Mouse (Mus musculus) embryonic facial prominence, embryonic 14.5 days (tissue): ENCODE results near the gene Gm49321. TPM values are rescaled to one million over a fixed set of nuclear protein-coding genes. Genes with fewer than 3 reads are reported as not detected.

Source experiments
- ATAC-seq: fragments of 200-750 bp; cut with Nextera tagmentation; 2 replicates; pipeline ENCODE4 v1.8.0; 2017; ENCODE audit warnings: low read depth, moderate number of reproducible peaks, moderate TSS enrichment
- DNase-seq: peaks from one replicate; pipeline ENCODE4 v3.0.0-alpha.2; 2015; ENCODE audit warnings: low spot score
- H3K27ac ChIP-seq: fragments of 300-500 bp; sonication (generic); replicated peaks from 2 replicates; pipeline ENCODE4 v1.5.1; 2014; ENCODE audit warnings: low read depth, mild to moderate bottlenecking, low read length, moderate library complexity
- H3K27me3 ChIP-seq: fragments of 300-500 bp; sonication (generic); replicated peaks from 2 replicates; pipeline ENCODE4 v1.6.1; 2014; ENCODE audit warnings: low read length; ENCODE audit not compliant: control insufficient read depth, insufficient read depth
- H3K36me3 ChIP-seq: fragments of 300-500 bp; sonication (generic); 2 replicates; pipeline ENCODE4 v1.6.1; 2014; ENCODE audit warnings: low read length, mixed read lengths; ENCODE audit not compliant: control insufficient read depth, insufficient read depth
- H3K4me1 ChIP-seq: fragments of 300-500 bp; sonication (generic); 2 replicates; pipeline ENCODE4 v1.6.1; 2014; ENCODE audit warnings: antibody characterized with exemption, low read length; ENCODE audit not compliant: control insufficient read depth, insufficient read depth
- H3K4me2 ChIP-seq: fragments of 300-500 bp; sonication (generic); 2 replicates; pipeline ENCODE4 v1.6.1; 2014; ENCODE audit warnings: low read depth, mild to moderate bottlenecking, low read length, moderate library complexity, mixed read lengths
- H3K4me3 ChIP-seq: fragments of 300-500 bp; sonication (generic); 2 replicates; pipeline ENCODE4 v1.5.1; 2014; ENCODE audit warnings: low read depth, mild to moderate bottlenecking, low read length
- H3K9ac ChIP-seq: fragments of 300-500 bp; sonication (generic); 2 replicates; pipeline ENCODE4 v1.6.1; 2014; ENCODE audit warnings: low read depth, mild to moderate bottlenecking, low read length, moderate library complexity, mixed read lengths
- H3K9me3 ChIP-seq: fragments of 300-500 bp; sonication (generic); 2 replicates; pipeline ENCODE4 v1.6.1; 2016; ENCODE audit warnings: low read length; ENCODE audit not compliant: control insufficient read depth
- WGBS: fragments of 180-500 bp; shearing (Covaris S2); extraction: QIAGEN DNeasy Blood & Tissue Kit; methylation state at CpG from one replicate; pipeline ENCODE4 v1.1.7; 2014; 5-methylcytosine and 5-hydroxymethylcytosine counted together
- polyA plus RNA-seq: library from polyadenylated mRNA; unstranded; fragments of >200 nt; fragmentation: Nextera tagmentation; extraction: Ambion mirVana; gene quantifications from 2 replicates; pipeline ENCODE4 v1.2.1, GENCODE M21; 2014

Gene Gm49321
- polyA plus RNA-seq, result 9.2 and 10.2 TPM in 2 replicates

DNA sequence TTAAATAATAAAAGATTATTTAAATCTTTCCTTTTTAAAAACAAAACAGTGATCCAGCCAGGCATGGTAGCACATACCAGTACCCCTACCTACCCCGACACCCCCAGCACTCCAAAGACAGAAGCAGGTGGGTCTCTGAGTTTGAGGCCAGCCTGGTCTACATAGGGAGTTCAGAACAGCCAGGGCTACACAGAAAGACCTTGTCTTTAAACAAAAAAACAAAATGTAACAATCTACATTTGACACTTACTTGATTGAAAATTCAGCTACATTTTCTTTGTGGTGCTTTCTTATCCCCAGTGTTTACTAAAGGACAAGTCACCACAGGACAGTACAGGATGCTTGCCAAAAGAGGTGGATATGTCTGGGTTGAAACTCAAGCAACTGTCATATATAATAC, at the start of gene Gm49321:
Gene Gm49321, plus strand, starts transcription at position 301 of the 400 bp plus-strand sequence.
- ATAC-seq, result no peak
- WGBS, result 95% methylated on average over 1 of the region's 1 CpGs
- Histone ChIP-seq H3K27me3 (no peaks in the 10 kb centered on the region), H3K9ac (no peak within 1 kb of the TSS), H3K27ac (no peak within 1 kb of the TSS), H3K4me1 (no peaks in the 10 kb centered on the region), H3K9me3 (no peaks in the 10 kb centered on the region), H3K36me3 (peaks cover 90% of the 10 kb centered on the region), H3K4me2 (no peak within 1 kb of the TSS), H3K4me3 (no peak within 1 kb of the TSS)
- no peak for DNase-seq

DNA sequence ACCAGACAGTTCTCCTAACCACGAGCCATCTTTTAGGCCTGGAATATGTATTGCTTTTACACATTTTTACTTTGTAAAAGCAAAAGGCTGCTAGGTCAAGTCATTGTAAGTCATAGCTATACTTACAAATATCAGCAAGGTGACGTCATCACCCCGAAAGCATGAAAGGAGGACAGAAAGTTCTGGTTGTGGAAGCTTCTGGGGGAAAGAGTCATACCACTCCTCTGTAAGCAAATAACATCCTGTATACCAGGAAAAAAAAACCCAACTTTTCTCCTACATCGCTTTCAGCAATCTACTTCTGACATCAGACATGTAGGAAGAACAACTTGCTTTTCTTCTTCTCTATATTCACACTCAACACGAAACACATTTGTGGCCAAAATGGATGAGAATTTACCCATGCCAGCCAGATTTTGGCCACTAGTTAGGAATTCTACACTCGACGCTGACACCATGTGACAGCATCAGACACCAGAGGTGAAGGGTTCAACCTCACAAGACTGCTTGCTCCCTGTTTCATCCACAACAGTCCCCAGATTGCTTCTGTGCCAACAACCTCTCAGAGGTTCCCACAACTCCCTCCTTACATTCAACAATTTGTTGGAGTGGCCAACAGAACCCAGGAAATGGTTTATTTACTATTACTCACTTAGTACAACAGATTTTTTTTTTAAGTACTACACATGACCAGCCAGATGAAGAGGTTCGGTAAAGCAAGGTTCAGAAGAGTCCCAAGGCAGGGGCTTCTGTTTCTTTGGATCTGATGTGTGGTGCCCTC, 49.3 kb upstream of the Gm49321 start:
- WGBS, result 88% methylated on average over 8 of the region's 8 CpGs
- Histone ChIP-seq H3K4me3 (no peak overlapping the region), H3K4me1 (peaks cover 6% of the 10 kb centered on the region; the same call in 1 of the 2 replicates), H3K36me3 (no peaks in the 10 kb centered on the region), H3K9ac (no peak overlapping the region), H3K27ac (no peak overlapping the region), H3K9me3 (no peaks in the 10 kb centered on the region), H3K4me2 (no peak overlapping the region), H3K27me3 (no peaks in the 10 kb centered on the region)
- DNase-seq, result no peak
- no peak for ATAC-seq

GRCm38 (mm10) chr12:73889571-73889970, 47.9 kb upstream of the Gm49321 start:
- Histone ChIP-seq H3K4me3 (no peak overlapping the region), H3K4me1 (no peaks in the 10 kb centered on the region), H3K27ac (no peak overlapping the region), H3K4me2 (no peak overlapping the region), H3K9ac (no peak overlapping the region), H3K36me3 (no peaks in the 10 kb centered on the region), H3K27me3 (no peaks in the 10 kb centered on the region), H3K9me3 (no peaks in the 10 kb centered on the region)
- DNase-seq (no peak), ATAC-seq (no peak)
- WGBS, result 67% methylated on average over 1 of the region's 1 CpGs

GRCm38 (mm10) chr12:73890086-73890485, 47.4 kb upstream of the Gm49321 start:
- ATAC-seq (no peak), DNase-seq (no peak)
- no peaks in the 10 kb centered on the region for H3K9me3 ChIP-seq
- no peaks in the 10 kb centered on the region for H3K4me1 ChIP-seq
- H3K9ac ChIP-seq, result no peak overlapping the region
- no peaks in the 10 kb centered on the region for H3K36me3 ChIP-seq
- 72% methylated on average over 3 of the region's 3 CpGs for WGBS
- no peak overlapping the region for H3K27ac ChIP-seq
- no peak overlapping the region for H3K4me2 ChIP-seq
- H3K27me3 ChIP-seq, result no peaks in the 10 kb centered on the region
- no peak overlapping the region for H3K4me3 ChIP-seq

DNA sequence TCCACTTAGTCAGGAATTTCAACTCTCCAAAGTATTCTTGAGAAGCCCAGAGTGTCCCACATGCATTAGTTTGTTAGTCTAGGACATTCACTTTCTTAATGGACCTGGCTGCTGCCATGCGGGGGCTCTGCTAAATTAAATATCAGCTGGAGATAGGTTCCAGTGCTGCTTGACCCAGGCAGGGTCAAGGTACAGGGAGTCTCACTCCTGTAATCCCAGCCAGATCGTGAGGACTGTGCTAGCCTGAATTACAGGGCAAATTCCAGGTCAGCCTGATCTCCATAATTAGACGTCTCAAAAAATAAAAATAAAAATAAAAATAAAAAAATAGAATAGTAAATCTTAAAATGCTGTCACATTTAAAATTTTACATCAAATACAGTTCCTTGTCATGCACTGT, 44.8 kb upstream of the Gm49321 start:
- WGBS, result 31% methylated on average over 3 of the region's 3 CpGs
- Histone ChIP-seq H3K4me3 (no peak overlapping the region), H3K4me2 (no peak overlapping the region), H3K9ac (no peak overlapping the region), H3K27ac (no peak overlapping the region), H3K4me1 (peaks cover 5% of the 10 kb centered on the region; the same call in 1 of the 2 replicates), H3K9me3 (no peaks in the 10 kb centered on the region), H3K27me3 (no peaks in the 10 kb centered on the region), H3K36me3 (no peaks in the 10 kb centered on the region)
- no peak for DNase-seq
- no peak for ATAC-seq

DNA sequence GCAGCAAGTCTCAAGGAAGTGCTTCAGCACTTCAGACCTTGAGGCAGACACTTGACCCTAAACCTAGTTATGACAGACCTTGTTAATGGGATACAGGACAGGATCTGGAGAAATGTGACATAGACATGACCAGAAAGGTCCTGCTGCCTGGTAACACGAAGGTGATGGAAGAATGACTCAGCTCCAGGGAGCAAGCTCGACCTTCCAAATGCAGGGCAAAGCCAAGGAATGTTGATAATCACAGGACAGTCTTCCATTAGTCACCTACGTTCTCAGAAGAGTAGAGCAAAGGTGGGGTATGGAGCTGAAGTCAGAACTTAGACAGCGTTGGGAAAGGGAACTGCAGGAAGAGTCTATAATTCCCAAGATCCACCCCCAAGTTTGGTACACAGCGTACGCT, 42.6 kb upstream of the Gm49321 start:
- Histone ChIP-seq H3K4me1 (peaks cover 5% of the 10 kb centered on the region; the same call in 1 of the 2 replicates), H3K27ac (no peak overlapping the region; the same call in 1 of the 2 replicates), H3K9ac (no peak overlapping the region), H3K27me3 (no peaks in the 10 kb centered on the region), H3K9me3 (no peaks in the 10 kb centered on the region), H3K36me3 (no peaks in the 10 kb centered on the region), H3K4me2 (no peak overlapping the region), H3K4me3 (no peak overlapping the region)
- no peak for DNase-seq
- ATAC-seq, result no peak
- 65% methylated on average over 6 of the region's 6 CpGs for WGBS

- Histone ChIP-seq H3K36me3 (no peaks in the 10 kb centered on the region), H3K4me2 (no peak overlapping the region), H3K9ac (no peak overlapping the region), H3K4me1 (peaks cover 5% of the 10 kb centered on the region; the same call in 1 of the 2 replicates), H3K9me3 (no peaks in the 10 kb centered on the region), H3K4me3 (no peak overlapping the region), H3K27me3 (no peaks in the 10 kb centered on the region), H3K27ac (no peak overlapping the region; the same call in 1 of the 2 replicates)
- ATAC-seq (no peak), DNase-seq (no peak)
- WGBS, result 70% methylated on average over 2 of the region's 2 CpGs
Measured at GRCm38 (mm10) chr12:73895674-73896073, 41.8 kb upstream of the Gm49321 start.

GRCm38 (mm10) chr12:73896471-73896870, 41.0 kb upstream of the Gm49321 start:
- ATAC-seq, result no peak
- Histone ChIP-seq H3K27me3 (no peaks in the 10 kb centered on the region), H3K4me1 (peaks cover 5% of the 10 kb centered on the region; the same call in 1 of the 2 replicates), H3K9me3 (no peaks in the 10 kb centered on the region), H3K9ac (no peak overlapping the region), H3K36me3 (no peaks in the 10 kb centered on the region), H3K27ac (no peak overlapping the region), H3K4me2 (no peak overlapping the region), H3K4me3 (no peak overlapping the region)
- DNase-seq, result no peak
- WGBS, result 81% methylated on average over 3 of the region's 3 CpGs

DNA sequence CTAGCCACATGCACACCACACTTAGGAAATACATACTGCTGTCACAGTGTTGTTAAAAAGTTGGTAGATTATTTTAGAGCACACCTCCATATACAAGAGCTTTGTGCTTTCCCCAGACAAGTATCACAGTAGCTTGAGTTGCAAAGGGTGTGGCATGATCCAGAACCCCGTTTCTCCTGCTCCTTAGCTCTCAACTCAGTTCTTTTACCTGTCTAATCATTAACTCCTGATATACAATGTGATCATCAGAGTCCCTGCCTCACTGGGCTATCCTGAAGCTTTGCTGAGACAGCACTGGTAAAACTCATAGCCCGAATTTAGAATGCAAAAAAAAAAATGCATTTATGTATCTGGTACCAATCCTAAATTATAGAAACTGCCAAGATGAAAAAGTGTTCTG, 39.2 kb upstream of the Gm49321 start:
- H3K27ac ChIP-seq, result no peak overlapping the region
- no peak overlapping the region for H3K4me3 ChIP-seq
- no peak overlapping the region for H3K4me2 ChIP-seq
- DNase-seq (no peak), ATAC-seq (no peak)
- WGBS, result 71% methylated on average over 2 of the region's 2 CpGs
- no peaks in the 10 kb centered on the region for H3K27me3 ChIP-seq
- no peaks in the 10 kb centered on the region for H3K9me3 ChIP-seq
- peaks cover 5% of the 10 kb centered on the region; the same call in 1 of the 2 replicates for H3K4me1 ChIP-seq
- H3K9ac ChIP-seq, result no peak overlapping the region
- H3K36me3 ChIP-seq, result no peaks in the 10 kb centered on the region
